Mouse (Mus musculus) thymus, postnatal 36 days (tissue): ENCODE results near the gene Gbf1.

ENCODE experiments used
- DNase-seq, 2 experiments: peaks; one replicate each; pipeline ENCODE4 v3.0.0; 2022; ENCODE audit warnings: mixed read lengths in 2 of 2

The Gbf1 gene

GRCm38 (mm10) chr19:46224882-46225281 lies 72.6 kb downstream of the Gbf1 start:
- no peak for DNase-seq

- no peak for DNase-seq
Measured at GRCm38 (mm10) chr19:46225506-46225905, 73.2 kb downstream of the Gbf1 start.

- no peak for DNase-seq
Measured at GRCm38 (mm10) chr19:46226295-46226694, 74.0 kb downstream of the Gbf1 start.

- DNase-seq = no peak
Measured at GRCm38 (mm10) chr19:46227300-46227699, 75.0 kb downstream of the Gbf1 start.

GRCm38 (mm10) chr19:46234450-46234849 lies 82.1 kb downstream of the Gbf1 start:
- DNase-seq = no peak

- no peak for DNase-seq
Measured at GRCm38 (mm10) chr19:46236658-46237057, 84.3 kb downstream of the Gbf1 start.

GRCm38 (mm10) chr19:46240246-46240645 lies 87.9 kb downstream of the Gbf1 start:
- DNase-seq = no peak

GRCm38 (mm10) chr19:46242416-46242815 lies 90.1 kb downstream of the Gbf1 start:
- DNase-seq = no peak

- no peak for DNase-seq
Measured at GRCm38 (mm10) chr19:46244628-46245027, 92.3 kb downstream of the Gbf1 start.

- DNase-seq = peak in 1 of 2 experiments; percentile 4
Measured at GRCm38 (mm10) chr19:46248991-46249390, 96.7 kb downstream of the Gbf1 start.

GRCm38 (mm10) chr19:46254163-46254752 lies 101.9 kb downstream of the Gbf1 start:
- peak in 1 of 2 experiments; percentile 16 for DNase-seq

- DNase-seq = no peak
Measured at GRCm38 (mm10) chr19:46264762-46265161, 112.5 kb downstream of the Gbf1 start.

GRCm38 (mm10) chr19:46275307-46275706 lies 123.0 kb downstream of the Gbf1 start:
- DNase-seq = peak in 1 of 2 experiments; percentile 19

- DNase-seq = peak; percentile 38 to 56
Measured at GRCm38 (mm10) chr19:46282081-46282849, 130.0 kb downstream of the Gbf1 start.

- no peak for DNase-seq
Measured at GRCm38 (mm10) chr19:46284686-46285085, 132.4 kb downstream of the Gbf1 start.

GRCm38 (mm10) chr19:46285631-46286030 lies 133.3 kb downstream of the Gbf1 start:
- no peak for DNase-seq

GRCm38 (mm10) chr19:46286047-46286446 lies 133.7 kb downstream of the Gbf1 start:
- DNase-seq = no peak

- no peak for DNase-seq
Measured at GRCm38 (mm10) chr19:46286926-46287325, 134.6 kb downstream of the Gbf1 start.

GRCm38 (mm10) chr19:46287566-46287965 lies 135.3 kb downstream of the Gbf1 start:
- no peak for DNase-seq

- no peak for DNase-seq
Measured at GRCm38 (mm10) chr19:46290535-46291105, 138.3 kb downstream of the Gbf1 start.

- DNase-seq = no peak
Measured at GRCm38 (mm10) chr19:46296938-46297337, 144.6 kb downstream of the Gbf1 start.

- no peak for DNase-seq
Measured at GRCm38 (mm10) chr19:46300294-46301045, 148.2 kb downstream of the Gbf1 start.

GRCm38 (mm10) chr19:46302551-46302950 lies 150.2 kb downstream of the Gbf1 start:
- no peak for DNase-seq
